Mouse (Mus musculus): ENCODE results near the gene AI481877. TPM values are rescaled to one million over a fixed set of nuclear protein-coding genes. Genes with fewer than 3 reads are reported as not detected.

AI481877 gene
- total and polyA plus RNA-seq, 2 experiments from 2014 or later, result not detected

GRCm38 (mm10) chr4:59007974-59008373 is 130.8 kb downstream of the AI481877 start:
- Histone ChIP-seq H3K4me1 (ENCODE audit: insufficient read depth) (peaks cover 8% of the 10 kb centered on the region; the same call in 1 of the 2 replicates), H3K4me2 (ENCODE audit: low read depth) (no peak overlapping the region), H3K4me3 (ENCODE audit: low read depth, low read length) (no peak overlapping the region), H3K27me3 (ENCODE audit: insufficient read depth, low read length) (no peaks in the 10 kb centered on the region), H3K27ac (ENCODE audit: low read depth, low read length) (no peak overlapping the region), H3K36me3 (ENCODE audit: insufficient read depth) (no peaks in the 10 kb centered on the region), H3K9ac (no peak overlapping the region), H3K9me3 (ENCODE audit: low read length) (no peaks in the 10 kb centered on the region)
- no peak for DNase-seq
- 82% methylated on average over 5 of the region's 5 CpGs for WGBS
- ATAC-seq, result no peak
- TF ChIP-seq CTCF (IDR thresholded peaks at IDR 0.05; ENCODE audit: low read depth), result no peak

- no peak overlapping the region for H3K27ac ChIP-seq (ENCODE audit: low read depth, low read length)
- no peak overlapping the region for H3K4me3 ChIP-seq (ENCODE audit: low read depth, low read length)
- H3K27me3 ChIP-seq (ENCODE audit: insufficient read depth, low read length), result no peaks in the 10 kb centered on the region
- DNase-seq (no peak), ATAC-seq (no peak)
- no peaks in the 10 kb centered on the region for H3K36me3 ChIP-seq (ENCODE audit: insufficient read depth)
- no peaks in the 10 kb centered on the region for H3K9me3 ChIP-seq (ENCODE audit: low read length)
- WGBS, result 75% methylated on average over 6 of the region's 6 CpGs
- no peak for TF ChIP-seq CTCF (IDR thresholded peaks at IDR 0.05; ENCODE audit: low read depth)
- H3K9ac ChIP-seq, result no peak overlapping the region
- H3K4me2 ChIP-seq (ENCODE audit: low read depth), result no peak overlapping the region
- H3K4me1 ChIP-seq (ENCODE audit: insufficient read depth), result peaks cover 8% of the 10 kb centered on the region; the same call in 1 of the 2 replicates
Observed at GRCm38 (mm10) chr4:59007016-59007415, 131.8 kb downstream of the AI481877 start.

GRCm38 (mm10) chr4:59006211-59006610 is 132.6 kb downstream of the AI481877 start:
- Histone ChIP-seq H3K27me3 (ENCODE audit: insufficient read depth, low read length) (no peaks in the 10 kb centered on the region), H3K4me1 (ENCODE audit: insufficient read depth) (peaks cover 8% of the 10 kb centered on the region; the same call in 1 of the 2 replicates), H3K4me3 (ENCODE audit: low read depth, low read length) (no peak overlapping the region), H3K4me2 (ENCODE audit: low read depth) (no peak overlapping the region), H3K9me3 (ENCODE audit: low read length) (no peaks in the 10 kb centered on the region), H3K27ac (ENCODE audit: low read depth, low read length) (no peak overlapping the region), H3K9ac (no peak overlapping the region), H3K36me3 (ENCODE audit: insufficient read depth) (no peaks in the 10 kb centered on the region)
- WGBS, result 77% methylated on average over 8 of the region's 8 CpGs
- no peak for DNase-seq
- no peak for TF ChIP-seq CTCF (IDR thresholded peaks at IDR 0.05; ENCODE audit: low read depth)
- ATAC-seq, result no peak

GRCm38 (mm10) chr4:59003806-59004200 is 135.0 kb downstream of the AI481877 start:
- Histone ChIP-seq H3K4me2 (ENCODE audit: low read depth) (peak overlapping the region; percentile 93), H3K36me3 (ENCODE audit: insufficient read depth) (no peaks in the 10 kb centered on the region), H3K9me3 (ENCODE audit: low read length) (no peaks in the 10 kb centered on the region), H3K9ac (peak overlapping the region; percentile 76), H3K4me3 (ENCODE audit: low read depth, low read length) (peak overlapping the region; percentile 72), H3K4me1 (ENCODE audit: insufficient read depth) (peaks cover 8% of the 10 kb centered on the region; the same call in 1 of the 2 replicates), H3K27me3 (ENCODE audit: insufficient read depth, low read length) (no peaks in the 10 kb centered on the region), H3K27ac (ENCODE audit: low read depth, low read length) (no peak overlapping the region; the same call in 1 of the 2 replicates)
- ATAC-seq, result no peak
- no peak for DNase-seq
- WGBS, result 35% methylated on average over 7 of the region's 7 CpGs
- no peak for TF ChIP-seq CTCF (IDR thresholded peaks at IDR 0.05; ENCODE audit: low read depth)

GRCm38 (mm10) chr4:59002948-59003805 is 135.6 kb downstream of the AI481877 start, which contains the start of gene Gm20503:
Gm20503 (plus strand) TSS chr4:59003210.
- peaks cover 8% of the 10 kb centered on the region; the same call in 1 of the 2 replicates for H3K4me1 ChIP-seq (ENCODE audit: insufficient read depth)
- H3K4me3 ChIP-seq (ENCODE audit: low read depth, low read length), result peak within 1 kb of the TSS; percentile 72
- peak; percentile 96 for DNase-seq
- no peaks in the 10 kb centered on the region for H3K27me3 ChIP-seq (ENCODE audit: insufficient read depth, low read length)
- ATAC-seq, result peak; percentile 99
- 2% methylated on average over 83 of the region's 89 CpGs for WGBS
- H3K4me2 ChIP-seq (ENCODE audit: low read depth), result peak within 1 kb of the TSS; percentile 93
- no peaks in the 10 kb centered on the region for H3K9me3 ChIP-seq (ENCODE audit: low read length)
- no peaks in the 10 kb centered on the region for H3K36me3 ChIP-seq (ENCODE audit: insufficient read depth)
- H3K27ac ChIP-seq (ENCODE audit: low read depth, low read length), result peak within 1 kb of the TSS; percentile 80
- TF ChIP-seq CTCF (IDR thresholded peaks at IDR 0.05; ENCODE audit: low read depth), result no peak
- peak within 1 kb of the TSS; percentile 76 for H3K9ac ChIP-seq

- no peak overlapping the region for H3K27ac ChIP-seq (ENCODE audit: low read depth, low read length)
- no peaks in the 10 kb centered on the region for H3K9me3 ChIP-seq (ENCODE audit: low read length)
- H3K27me3 ChIP-seq (ENCODE audit: insufficient read depth, low read length), result no peaks in the 10 kb centered on the region
- H3K4me3 ChIP-seq (ENCODE audit: low read depth, low read length), result no peak overlapping the region
- peak; percentile 43 for TF ChIP-seq CTCF (IDR thresholded peaks at IDR 0.05; ENCODE audit: low read depth)
- H3K36me3 ChIP-seq (ENCODE audit: insufficient read depth), result no peaks in the 10 kb centered on the region
- ATAC-seq, result no peak
- H3K9ac ChIP-seq, result no peak overlapping the region
- DNase-seq, result no peak
- H3K4me1 ChIP-seq (ENCODE audit: insufficient read depth), result peaks cover 8% of the 10 kb centered on the region; the same call in 1 of the 2 replicates
- 2% methylated on average over 2 of the region's 2 CpGs for WGBS
- H3K4me2 ChIP-seq (ENCODE audit: low read depth), result no peak overlapping the region
Observed at GRCm38 (mm10) chr4:59000614-59001013, 138.2 kb downstream of the AI481877 start.

- Histone ChIP-seq H3K9me3 (ENCODE audit: low read length) (no peaks in the 10 kb centered on the region), H3K4me2 (ENCODE audit: low read depth) (no peak overlapping the region), H3K27me3 (ENCODE audit: insufficient read depth, low read length) (no peaks in the 10 kb centered on the region), H3K36me3 (ENCODE audit: insufficient read depth) (no peaks in the 10 kb centered on the region), H3K4me1 (ENCODE audit: insufficient read depth) (peaks cover 8% of the 10 kb centered on the region; the same call in 1 of the 2 replicates), H3K27ac (ENCODE audit: low read depth, low read length) (no peak overlapping the region), H3K4me3 (ENCODE audit: low read depth, low read length) (no peak overlapping the region), H3K9ac (no peak overlapping the region)
- TF ChIP-seq CTCF (IDR thresholded peaks at IDR 0.05; ENCODE audit: low read depth), result peak; percentile 90
- ATAC-seq, result no peak
- DNase-seq, result peak; percentile 86
- 6% methylated on average over 2 of the region's 2 CpGs for WGBS
Observed at GRCm38 (mm10) chr4:58999686-59000085, 139.1 kb downstream of the AI481877 start.
